Mouse (Mus musculus) lung, postnatal 25 days (tissue): ENCODE data around the gene Steap1.

Experiments
- DNase-seq: peaks from one replicate; pipeline ENCODE4 v3.0.0; 2022; ENCODE audit warnings: low spot score

Gene Steap1

DNA sequence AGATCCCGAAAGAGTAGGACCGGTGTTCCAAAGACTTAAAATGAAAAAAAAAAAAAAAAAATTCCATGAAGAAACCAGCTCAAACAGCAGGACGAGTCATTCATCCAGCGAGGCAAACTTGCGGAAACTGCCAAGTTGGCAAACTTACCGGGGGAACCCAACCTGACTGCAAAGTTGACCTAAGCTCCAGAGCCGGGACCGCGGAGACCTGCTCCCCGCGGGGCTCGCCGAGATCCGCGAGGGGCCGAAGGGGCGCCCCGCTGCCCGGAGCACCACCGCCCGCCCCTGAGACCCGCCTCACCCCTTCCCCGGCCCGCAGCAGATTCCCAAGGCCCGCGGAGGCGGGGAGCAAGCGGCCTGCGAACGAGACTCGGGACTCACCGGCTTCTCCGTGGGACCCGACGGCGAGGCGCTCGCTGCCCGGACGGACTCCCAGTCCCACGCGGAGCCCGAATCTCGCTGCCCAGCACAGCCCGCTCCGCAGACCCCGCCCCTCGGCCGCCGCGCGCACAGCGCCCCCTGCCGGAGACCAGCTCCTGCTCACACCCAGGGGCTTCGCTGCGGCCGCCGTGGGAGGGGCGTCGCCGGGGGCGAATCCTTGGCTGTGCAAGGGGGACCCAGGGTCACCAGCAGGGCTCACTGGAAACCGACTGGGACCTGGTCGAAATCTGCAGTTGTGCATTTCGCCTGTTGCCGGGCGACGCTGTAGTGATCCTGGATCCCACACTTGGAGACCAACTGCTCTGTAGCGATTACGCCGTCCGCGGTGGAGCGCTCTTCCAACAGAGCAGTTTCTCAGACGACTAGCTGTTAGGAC is at the start of gene Steap1:
TSS of gene Steap1 (minus strand) at position 461 of the 817 bp plus-strand sequence.
- DNase-seq, result peak; percentile 83

DNA sequence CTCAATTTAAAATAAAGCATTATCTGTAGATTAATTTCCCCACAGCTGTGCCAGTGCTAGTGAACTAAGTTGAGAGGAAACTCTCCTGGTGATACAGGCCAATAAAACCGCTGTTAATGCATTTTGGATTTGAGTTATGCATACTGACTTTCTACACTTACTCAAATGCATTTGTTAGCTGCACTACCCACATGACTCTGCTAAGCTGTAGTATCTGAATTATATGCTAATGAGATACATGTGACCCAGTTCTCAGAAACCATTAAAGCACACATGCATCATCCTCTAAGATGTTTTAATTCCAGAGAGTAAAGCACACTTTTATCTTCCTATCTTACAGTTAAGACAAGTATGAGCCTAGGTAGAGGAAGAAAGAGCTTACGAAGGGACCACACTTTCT is 38.0 kb upstream of the Steap1 start:
- DNase-seq, result no peak

DNA sequence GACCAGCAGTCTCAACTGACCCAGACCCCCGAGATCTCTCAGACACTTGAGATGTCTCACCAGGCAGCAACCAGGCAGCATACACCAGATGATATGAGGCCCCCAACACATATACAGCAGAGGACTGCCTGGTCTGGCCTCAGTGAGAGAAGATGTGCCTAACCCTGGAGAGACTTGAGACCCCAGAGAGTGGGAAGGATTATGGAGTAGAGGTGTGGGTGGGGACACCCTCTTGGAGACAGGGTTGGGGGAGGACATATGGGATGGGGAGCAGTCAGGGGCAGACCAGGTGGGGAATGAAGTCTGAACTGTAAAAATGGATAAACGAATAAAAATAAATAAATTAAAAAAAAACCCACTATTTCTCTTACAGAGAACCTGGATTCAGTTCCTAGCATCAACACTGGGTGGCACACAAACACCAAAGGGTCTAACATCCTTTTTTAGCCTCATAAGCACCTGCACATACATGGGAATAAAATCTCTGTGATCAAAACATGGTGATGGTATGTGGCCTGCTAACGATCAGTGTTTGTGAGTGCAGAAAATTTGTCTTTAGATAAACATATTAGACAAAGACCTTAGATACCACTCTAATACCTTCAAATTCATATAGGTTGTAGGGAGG is 7.4 kb upstream of the Steap1 start:
- DNase-seq, result no peak

DNA sequence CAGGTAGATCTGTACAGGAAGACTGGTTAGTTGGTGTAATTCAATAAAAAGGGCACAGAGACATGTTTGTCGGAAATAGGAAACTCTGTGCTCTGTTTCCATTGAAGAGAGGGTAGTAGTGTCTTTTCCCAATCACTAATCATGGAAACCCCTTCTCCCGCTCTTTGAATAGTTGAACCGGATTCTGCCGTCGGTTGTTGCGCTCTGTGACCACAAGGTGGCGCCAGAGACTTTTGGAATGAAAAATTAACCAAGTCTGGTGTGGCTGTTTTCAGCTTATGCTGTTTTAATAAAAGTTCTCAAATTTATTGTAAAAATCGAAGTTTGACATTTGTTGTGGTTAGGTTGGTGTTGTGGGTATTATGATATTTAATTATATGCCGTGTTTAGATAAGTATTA is 5.9 kb upstream of the Steap1 start:
- peak; percentile 21 for DNase-seq

DNA sequence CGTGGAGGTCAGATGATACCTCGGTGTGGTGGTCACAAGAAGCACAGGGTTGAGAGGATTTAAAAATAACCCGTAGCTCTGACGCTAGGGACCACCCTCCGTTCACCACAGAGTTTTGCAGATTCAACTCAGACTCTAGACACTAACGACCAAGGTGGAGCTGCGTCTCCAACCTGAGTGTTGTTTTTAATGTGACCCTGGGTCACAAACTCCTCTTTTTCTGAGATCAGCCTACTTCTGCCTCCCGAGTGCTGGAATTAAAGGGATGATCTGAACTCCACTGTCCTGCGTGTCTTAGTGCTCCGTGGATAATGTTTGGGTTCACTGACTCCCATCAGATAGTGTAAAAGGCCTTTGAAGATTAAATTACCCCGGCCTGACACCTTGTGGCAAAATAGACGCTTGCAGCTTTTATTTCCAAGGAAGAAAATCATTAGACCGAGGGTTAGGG is 671 bp upstream of the Steap1 start:
- DNase-seq, result peak; percentile 41

DNA sequence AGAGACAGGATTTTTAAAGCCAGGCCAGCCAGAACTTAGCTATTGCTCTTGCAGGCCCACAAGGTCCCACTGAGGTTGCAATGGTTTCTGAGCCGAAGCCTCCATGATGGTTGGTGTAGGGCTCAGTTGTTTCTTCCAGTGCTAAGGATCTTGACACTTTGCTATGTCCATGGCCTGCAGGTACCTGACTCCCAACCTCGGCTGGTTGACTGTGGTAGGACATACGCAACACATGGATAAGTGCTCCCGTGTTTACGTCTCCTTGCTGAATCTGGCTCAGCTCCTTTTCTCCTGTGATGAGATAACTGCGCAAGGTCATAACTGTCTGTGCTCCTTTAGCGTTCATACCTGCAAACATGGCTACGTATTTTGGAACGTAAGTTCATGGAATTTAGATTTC is 14.7 kb downstream of the Steap1 start:
- DNase-seq, result no peak

DNA sequence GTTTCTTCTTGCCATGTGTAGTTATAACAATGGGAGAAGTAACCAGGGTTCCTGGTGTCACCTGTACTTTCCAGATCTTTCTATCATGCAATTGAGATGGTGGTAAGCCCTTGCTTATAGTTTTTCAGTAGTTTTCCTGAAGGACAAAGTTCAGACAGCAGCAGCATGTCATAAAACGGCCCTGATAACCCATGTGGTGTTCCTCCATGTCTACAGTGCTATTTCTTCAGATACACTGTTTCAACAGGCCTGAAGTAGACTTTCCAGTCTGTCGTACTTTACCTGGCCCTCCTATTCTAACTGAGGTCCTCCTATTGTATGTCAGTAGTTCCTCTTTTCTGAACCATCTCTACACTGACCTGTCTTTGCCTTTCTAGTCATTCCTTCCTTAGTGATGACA is 16.3 kb downstream of the Steap1 start:
- no peak for DNase-seq

DNA sequence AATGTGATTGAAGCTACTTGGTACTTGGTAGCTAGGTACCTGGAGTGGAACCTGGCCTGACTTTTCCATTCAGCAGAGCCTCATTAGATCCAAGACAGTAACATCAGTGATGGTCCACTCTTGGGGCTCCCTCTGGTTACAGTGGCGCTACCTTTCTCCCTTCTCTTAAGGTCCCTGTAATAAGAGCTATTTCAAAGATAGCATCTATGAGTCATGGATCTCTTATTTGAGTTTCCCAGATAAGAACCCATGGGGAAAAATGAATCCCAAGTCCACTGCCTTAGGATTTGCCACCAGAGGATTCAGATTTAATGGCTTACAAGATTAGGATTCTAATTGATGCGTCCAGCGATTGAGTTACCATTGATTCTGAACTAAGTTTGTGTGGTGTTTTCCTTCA is 16.9 kb downstream of the Steap1 start:
- no peak for DNase-seq

DNA sequence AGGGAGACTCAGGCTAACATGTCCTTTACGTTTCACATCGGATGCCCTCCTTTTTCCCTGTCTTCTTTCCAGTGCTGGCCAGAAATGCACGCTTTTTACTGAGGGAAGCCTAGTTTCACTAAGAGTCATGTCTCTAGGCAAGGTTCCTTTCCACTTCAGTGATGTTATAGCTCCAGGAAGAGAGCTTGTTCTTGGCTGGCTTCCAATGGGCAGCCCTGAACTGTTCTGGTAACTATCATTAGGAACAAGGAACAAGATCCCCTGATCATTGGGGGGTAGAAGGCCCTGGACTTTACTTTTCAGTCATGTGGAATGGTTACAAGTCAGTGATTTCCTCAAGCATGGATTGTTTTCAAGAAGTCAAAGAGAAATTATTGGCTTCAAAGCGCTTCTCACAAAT is 19.2 kb downstream of the Steap1 start:
- DNase-seq, result no peak

DNA sequence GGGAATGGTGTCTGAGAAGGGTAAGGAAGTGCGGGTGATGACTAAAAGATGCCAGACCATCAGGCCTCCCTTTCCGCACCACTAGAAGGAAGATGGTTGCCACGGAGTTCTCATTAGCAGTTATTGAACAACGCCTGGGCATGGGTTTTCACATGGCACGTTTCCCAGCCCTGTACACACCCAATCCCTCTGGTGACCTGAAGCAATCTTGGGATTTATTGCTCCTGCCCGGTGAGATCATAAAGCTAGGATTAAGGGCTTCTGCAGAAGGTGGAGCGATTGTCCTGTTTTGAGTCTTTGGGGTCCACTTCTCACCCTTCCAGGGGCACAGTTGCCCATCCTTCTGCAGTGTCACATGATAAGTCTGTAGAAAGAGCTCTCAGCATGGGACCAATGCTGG is 26.9 kb downstream of the Steap1 start:
- DNase-seq, result no peak

DNA sequence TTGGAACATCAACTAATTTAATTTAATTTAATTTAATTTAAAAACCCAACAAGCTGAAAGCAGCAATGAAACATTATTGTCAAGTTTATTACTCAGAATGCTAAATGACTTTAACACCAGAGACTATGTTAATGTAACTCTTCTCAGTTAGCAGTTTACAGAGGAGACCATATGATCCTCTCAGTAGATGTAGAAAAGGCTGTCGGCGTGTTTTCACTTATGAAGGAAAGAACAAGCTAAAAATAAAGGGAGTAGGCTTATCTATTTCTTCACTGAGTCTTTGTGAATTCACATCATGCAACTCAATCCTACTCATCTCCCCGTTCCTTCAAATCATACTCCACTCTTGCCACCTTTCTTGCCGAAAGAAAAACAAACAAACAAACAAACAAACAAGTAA is 38.1 kb downstream of the Steap1 start:
- DNase-seq, result no peak

DNA sequence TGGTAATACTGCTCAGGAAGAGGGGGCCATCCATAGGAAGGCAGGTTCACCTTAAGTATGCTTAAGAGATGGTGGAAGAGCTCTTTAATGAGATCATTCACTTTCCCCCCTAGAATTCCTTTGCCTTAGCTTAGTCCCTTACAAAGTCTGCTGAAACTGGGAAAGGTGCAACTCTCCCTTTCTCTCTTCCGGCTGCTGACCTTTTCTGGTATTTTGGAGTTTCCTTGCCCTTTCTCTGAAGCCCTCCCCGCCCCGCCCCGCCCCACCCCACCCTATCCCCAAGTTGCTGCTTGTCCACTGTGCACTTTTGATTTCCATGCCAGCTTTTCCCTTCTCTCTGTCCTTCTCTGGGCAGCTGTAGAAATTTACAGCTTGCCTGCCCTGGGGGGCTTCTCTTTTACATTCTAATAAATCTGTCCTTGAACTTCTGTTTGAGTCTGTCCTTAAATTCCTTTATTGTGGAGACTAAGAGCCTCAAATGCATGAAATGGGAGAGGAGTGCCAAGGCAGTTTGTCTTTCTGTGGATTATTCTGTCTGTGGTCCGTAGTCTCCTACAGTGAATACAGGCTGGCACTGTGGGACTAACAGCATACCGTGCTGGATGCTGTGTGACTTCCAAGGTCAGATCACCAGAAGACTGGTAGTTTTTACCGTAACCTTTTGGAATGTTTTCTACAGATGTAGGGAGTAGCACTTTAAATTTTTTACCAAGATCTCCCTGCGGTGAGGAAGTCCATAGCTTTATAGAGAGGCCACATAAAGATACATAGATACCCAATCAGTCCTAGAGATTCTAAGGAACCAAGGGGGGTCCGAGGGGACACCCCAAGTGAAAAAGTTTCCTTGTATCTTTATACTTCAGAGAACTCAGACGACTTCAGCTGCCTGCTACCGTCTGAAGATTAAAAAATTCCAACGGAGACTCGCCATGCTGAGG is 41.5 kb downstream of the Steap1 start:
- no peak for DNase-seq

DNA sequence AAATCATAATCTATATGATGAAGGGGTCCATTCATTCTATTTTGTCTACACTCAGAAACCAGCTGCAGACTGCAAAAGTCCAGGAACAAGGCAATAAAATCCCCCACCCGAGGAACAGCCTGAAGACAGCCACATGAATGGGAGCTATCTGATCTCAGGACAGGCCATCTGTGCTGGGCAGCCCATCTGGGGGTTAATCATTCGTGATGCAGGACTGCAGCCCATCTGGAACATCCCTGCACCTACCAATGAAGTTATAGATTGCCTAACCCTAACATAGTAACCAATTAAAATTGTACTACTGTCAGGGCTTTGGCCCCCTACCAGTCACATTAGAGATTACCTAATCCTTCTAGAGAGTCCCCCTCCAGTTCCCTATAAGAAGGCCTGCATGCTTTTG is 44.1 kb downstream of the Steap1 start:
- no peak for DNase-seq

DNA sequence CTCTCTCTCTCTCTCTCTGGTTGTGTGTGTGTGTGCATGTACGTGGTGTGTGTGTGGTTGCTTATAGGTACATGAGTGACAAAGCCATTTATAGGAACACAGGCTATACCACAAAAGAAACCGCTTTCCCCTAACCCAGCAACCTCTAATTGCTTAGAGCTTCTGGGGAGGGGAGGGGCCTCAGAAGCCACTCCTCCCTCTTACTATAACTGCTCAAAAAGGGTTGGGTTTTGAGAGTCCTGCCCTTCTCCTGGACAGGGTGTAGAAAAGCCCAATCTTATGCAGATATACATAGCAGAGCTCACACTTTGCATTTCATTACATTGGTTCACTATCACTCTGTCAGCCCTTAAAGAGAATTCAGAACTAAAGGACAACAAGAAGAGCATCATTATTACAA is 48.7 kb downstream of the Steap1 start:
- DNase-seq, result no peak

DNA sequence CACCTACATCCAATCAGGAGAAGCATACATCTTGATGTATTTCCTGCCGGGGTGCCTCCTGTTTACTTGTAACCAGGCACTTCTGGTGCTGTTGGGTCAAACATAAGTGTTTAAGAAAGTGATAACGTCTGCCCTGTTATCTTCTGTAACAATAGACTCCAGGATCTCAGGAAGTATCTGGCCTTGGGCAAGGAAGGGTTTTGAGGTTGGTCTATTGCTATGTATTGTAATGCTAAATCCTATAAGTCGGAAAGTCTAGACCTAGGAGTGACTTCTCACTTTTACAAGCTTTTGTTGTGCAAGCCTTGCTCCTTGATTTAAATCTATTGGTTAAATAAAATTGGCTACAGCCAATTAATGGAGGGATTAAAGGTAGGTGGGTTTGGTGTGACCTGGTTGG is 50.3 kb downstream of the Steap1 start:
- DNase-seq, result no peak

DNA sequence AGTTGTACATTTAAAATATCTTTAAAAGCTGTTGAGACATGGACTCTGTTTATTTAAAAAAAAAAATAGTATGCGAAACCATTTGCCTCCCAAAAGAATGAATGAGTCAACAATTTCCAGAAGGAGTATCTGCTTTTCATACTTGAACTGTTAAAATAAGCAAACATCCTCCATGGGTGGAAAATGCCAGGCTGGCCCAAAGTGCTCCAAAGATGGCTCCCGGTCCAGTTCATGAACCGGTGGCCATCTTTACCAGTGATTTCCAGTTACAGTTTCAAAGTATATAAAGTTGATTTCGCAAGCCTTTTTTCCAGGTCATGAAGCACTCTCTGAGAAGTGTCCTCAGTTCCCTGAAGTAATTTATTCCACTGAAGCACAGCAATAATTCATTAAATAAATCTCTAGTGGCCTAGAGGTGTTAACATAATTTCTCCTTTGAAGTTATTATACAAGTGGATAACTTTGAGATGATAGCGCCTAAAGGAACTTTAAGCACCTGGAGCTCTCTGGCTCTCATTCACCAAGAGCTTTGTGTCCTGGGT is 53.7 kb downstream of the Steap1 start:
- DNase-seq, result peak; percentile 32

DNA sequence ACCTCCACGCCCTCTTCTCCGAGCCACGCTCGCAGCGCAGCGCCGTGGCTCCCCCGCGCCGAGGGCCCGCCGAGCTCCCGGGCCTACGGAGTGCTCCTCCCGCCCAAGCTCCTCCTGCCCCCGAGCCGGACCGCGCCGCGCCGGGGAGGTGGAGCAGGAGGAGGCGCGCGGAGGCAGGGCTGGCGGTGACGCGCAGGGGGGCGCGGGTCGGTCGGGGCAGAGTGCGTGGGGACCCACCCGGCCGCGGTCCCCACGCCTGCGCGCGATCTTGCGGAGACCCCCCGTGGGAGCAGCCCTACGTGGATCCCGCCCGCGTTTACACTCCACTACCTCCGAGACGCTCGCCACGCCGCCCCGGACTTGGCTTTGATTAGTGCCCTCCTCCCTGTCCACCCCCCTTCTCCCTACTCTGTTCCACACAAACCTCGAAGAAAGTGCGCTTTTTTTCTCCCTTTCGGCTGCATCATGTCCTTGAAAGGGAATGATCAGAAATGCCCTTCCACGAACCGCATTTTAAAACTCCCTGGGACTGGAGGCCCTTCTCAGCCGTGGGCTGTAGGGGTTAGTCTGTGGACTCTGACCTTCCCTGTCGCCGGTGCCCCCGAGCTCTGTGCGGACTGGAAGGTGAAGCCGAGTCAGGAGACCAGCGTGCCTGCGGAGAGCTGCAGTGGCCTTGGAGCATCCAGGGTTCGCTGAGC is 55.0 kb downstream of the Steap1 start, which contains the start of gene Steap2:
TSS of gene Steap2 (minus strand) at position 623 of the 698 bp plus-strand sequence.
- DNase-seq, result peak; percentile 15

DNA sequence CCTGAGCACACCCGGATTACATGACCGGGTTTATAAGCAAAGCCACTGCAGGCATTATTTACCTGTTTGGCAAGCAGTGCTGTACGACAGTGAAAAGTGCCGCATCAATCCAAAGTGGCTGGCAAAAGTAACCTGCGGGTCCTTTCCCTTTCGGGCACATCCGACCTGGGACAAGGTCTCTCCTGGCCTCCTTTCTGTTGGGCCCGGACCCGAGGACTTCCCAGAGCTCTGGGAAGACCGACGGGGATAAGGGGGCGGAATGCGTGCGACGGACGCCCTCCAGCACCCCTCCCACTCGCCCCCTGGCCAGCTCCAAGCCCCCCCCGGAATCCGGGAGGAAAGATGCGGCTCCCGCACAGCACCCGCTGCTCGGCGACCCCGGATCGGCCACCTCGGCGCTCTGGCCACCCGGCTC is 55.6 kb downstream of the Steap1 start:
- DNase-seq, result no peak

DNA sequence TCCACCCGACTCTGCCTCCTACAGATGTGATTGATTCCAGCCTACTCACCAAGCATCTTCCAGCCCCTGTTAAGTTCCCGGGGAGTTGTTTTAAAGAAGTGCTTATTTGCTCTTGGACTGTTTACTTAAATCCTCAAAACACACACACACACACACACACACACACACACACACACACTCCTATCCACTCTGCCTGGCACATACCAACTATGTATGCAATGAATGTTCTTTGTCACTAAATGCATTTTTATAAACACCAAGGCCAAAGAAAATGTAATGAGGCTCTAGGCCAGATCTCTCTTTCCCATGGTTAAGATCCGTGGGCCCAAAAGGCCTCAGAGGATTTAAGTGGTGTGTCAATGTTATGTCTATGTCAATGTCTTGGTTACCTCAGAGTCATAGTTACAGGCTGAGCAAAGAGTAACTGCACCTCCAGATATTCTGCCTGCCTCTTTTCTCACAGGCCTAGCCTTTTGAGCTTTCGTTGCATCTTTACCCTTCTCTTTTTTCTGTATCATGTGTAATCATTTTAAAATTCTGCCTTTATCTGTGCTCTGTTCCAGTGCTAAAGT is 56.9 kb downstream of the Steap1 start:
- DNase-seq, result no peak

DNA sequence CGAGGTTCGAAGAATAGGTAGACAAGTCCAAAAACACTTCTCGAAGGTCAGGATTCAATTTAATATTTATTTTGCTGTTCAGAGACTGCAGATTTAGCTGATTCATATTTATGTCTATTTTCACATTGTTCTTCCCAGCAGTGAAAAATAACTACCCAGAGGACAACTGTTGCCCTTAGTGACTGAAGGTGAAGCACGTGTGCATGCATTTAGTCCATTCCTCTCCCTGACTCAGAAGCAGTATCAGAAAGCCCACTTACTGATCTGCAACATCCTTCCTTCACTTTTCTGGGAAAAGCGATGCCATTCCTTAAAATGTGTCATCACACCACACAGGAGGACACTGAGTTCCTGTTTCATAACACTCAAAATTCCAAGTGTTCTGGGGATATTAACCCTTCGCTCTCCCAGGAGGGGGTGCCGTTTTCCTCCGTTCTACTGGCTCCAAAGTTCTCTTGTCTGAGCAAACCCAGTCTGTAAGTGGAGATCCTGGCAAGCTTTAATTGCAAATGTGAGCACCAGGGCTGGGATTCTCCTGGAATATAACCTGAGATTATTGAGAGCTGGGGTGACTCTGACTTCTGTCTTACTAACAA is 60.1 kb downstream of the Steap1 start:
- DNase-seq, result no peak

DNA sequence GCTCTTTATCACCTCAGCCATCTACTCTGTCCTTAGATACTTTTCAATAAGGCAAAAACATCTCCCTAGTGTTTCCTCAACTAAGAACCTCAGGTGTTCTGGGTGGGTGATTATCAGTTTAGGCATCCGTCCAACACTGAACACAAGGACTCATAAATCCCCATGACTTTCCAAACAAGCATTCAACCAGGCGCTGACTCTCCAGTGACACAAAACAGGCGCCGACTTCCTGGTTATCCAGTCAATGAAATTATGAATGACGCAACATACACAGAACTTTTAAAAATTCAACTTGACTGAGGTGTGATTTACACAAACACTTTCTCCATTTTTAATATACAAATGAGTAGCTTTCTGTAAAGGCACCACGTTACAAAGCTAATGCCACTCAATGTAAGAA is 60.9 kb downstream of the Steap1 start:
- DNase-seq, result no peak
